8 mouse cellular contexts compared by ENCODE assay signal in genomic region chr5:139380385-139381248, GRCm38 (mm10). TPM values are rescaled to one million over a fixed set of nuclear protein-coding genes. Genes with fewer than 3 reads are reported as not detected.
DNase-seq lines count a peak whose midpoint lies in the region; ATAC-seq and TF ChIP-seq lines count a peak whose summit lies in the region.

No protein-coding gene starts in this region.

- ATAC-seq in forebrain, embryonic 16.5 days, result peak; percentile 79
- peak; percentile 69 for ATAC-seq in lung, embryonic 14.5 days (ENCODE audit: insufficient read depth)
- ATAC-seq in neutrophil, adult 5-6 weeks (ENCODE audit: extremely low read depth, insufficient number of reproducible peaks, low FRiP score, poor library complexity, severe bottlenecking), result peak; percentile 55

- H3K9ac ChIP-seq in ES-E14 (ENCODE audit: insufficient read depth, low read depth, low read length, poor library complexity, severe bottlenecking), result peak overlapping the region; percentile 65
- H3K9ac ChIP-seq in forebrain, embryonic 16.5 days (replicated peaks; ENCODE audit: low read depth, low read length), result peak overlapping the region; percentile 67
- peak overlapping the region; percentile 65 for H3K9ac ChIP-seq in lung, embryonic 14.5 days

- no peak overlapping the region; the same call in 1 of the 2 replicates for H3K27ac ChIP-seq in ES-E14 (ENCODE audit: insufficient read depth, low read depth, low read length, poor library complexity, severe bottlenecking)
- H3K27ac ChIP-seq in forebrain, embryonic 16.5 days (ENCODE audit: low read length), result no peak overlapping the region
- peak overlapping the region; percentile 97 for H3K27ac ChIP-seq in layer of hippocampus, adult 2 months
- peak overlapping the region; percentile 85 for H3K27ac ChIP-seq in lung, embryonic 14.5 days (ENCODE audit: low read depth)

- H3K4me3 ChIP-seq in ES-E14 (ENCODE audit: insufficient read depth in 1 of 2, low read depth in 1 of 2, low read length in 2 of 2, poor library complexity in 1 of 2, severe bottlenecking in 1 of 2), result peak overlapping the region; percentile 74 to 75
- peak overlapping the region; percentile 47 for H3K4me3 ChIP-seq in forebrain, embryonic 16.5 days (replicated peaks; ENCODE audit: low read length)
- peak overlapping the region; percentile 77 for H3K4me3 ChIP-seq in layer of hippocampus, adult 2 months
- peak overlapping the region; percentile 70 for H3K4me3 ChIP-seq in lung, embryonic 14.5 days (ENCODE audit: low read depth, low read length)

- H3K4me2 ChIP-seq in forebrain, embryonic 16.5 days (ENCODE audit: low read length), result peak overlapping the region; percentile 82
- peak overlapping the region; percentile 90 for H3K4me2 ChIP-seq in lung, embryonic 14.5 days

- no peaks in the 10 kb centered on the region for H3K9me3 ChIP-seq in ES-E14 (ENCODE audit: control insufficient read depth, insufficient read depth, low read depth, low read length)
- H3K9me3 ChIP-seq in forebrain, embryonic 16.5 days (ENCODE audit: control insufficient read depth, low read length), result no peaks in the 10 kb centered on the region
- H3K9me3 ChIP-seq in lung, embryonic 14.5 days (ENCODE audit: low read depth, low read length), result no peaks in the 10 kb centered on the region

- no peak for TF ChIP-seq CTCF in layer of hippocampus, adult 2 months (conservative IDR thresholded peaks at IDR 0.05)
- no peak for TF ChIP-seq CTCF in lung, embryonic 14.5 days (IDR thresholded peaks at IDR 0.05; ENCODE audit: low read depth)

- in situ Hi-C loops in ES-E14 (cut with MboI; ENCODE audit: low sequenced_read_pairs in 2 of 2, unreplicated experiment in 2 of 2), result no loop called here

- H3K4me1 ChIP-seq in ES-E14 (ENCODE audit: control insufficient read depth in 2 of 2, insufficient read depth in 2 of 2, low read length in 2 of 2, poor library complexity in 1 of 2), result peaks cover 14 to 27% of the 10 kb centered on the region in 2 experiments; a peak in 3 of 4 replicates
- peaks cover 17% of the 10 kb centered on the region for H3K4me1 ChIP-seq in forebrain, embryonic 16.5 days (replicated peaks; ENCODE audit: control insufficient read depth, insufficient read depth, low read length)
- peaks cover 44% of the 10 kb centered on the region for H3K4me1 ChIP-seq in lung, embryonic 14.5 days (ENCODE audit: insufficient read depth)

- WGBS in forebrain, embryonic 16.5 days, result 1% methylated on average over 70 of the region's 73 CpGs
- WGBS in lung, embryonic 14.5 days, result 1% methylated on average over 67 of the region's 73 CpGs

- no peaks in the 10 kb centered on the region for H3K27me3 ChIP-seq in forebrain, embryonic 16.5 days (replicated peaks; ENCODE audit: control insufficient read depth, insufficient read depth, low read length)
- no peaks in the 10 kb centered on the region for H3K27me3 ChIP-seq in lung, embryonic 14.5 days (ENCODE audit: insufficient read depth, low read length)

- peak; percentile 80 for DNase-seq in ES-E14 (ENCODE audit: low read depth, low spot score)
- peak; percentile 90 to 95 for DNase-seq in cerebellum, adult 18-20 months
- DNase-seq in heart, postnatal 36 days, result peak; percentile 96
- DNase-seq in layer of hippocampus, adult 2 months (ENCODE audit: low spot score in 2 of 2), result peak; percentile 85 to 91
- peak; percentile 97 for DNase-seq in lung, embryonic 14.5 days
- peak; percentile 91 for DNase-seq in testis, postnatal 14 days (ENCODE audit: low spot score)

- H3K36me3 ChIP-seq in ES-E14 (ENCODE audit: control insufficient read depth, insufficient read depth, low read length, poor library complexity, severe bottlenecking), result peaks cover 2% of the 10 kb centered on the region; the same call in 1 of the 2 replicates
- no peaks in the 10 kb centered on the region for H3K36me3 ChIP-seq in forebrain, embryonic 16.5 days (ENCODE audit: control insufficient read depth, insufficient read depth)
- H3K36me3 ChIP-seq in lung, embryonic 14.5 days (ENCODE audit: insufficient read depth), result no peaks in the 10 kb centered on the region

- intact Hi-C loops in heart, postnatal 36 days (cut with DNase I), result no loop called here

TF ChIP-seq in ES-E14, 5 proteins besides CTCF, POLR2A, EP300 and RAD21:
- no peak for TF ChIP-seq MAFK (IDR thresholded peaks at IDR 0.05; ENCODE audit: insufficient read depth, low read depth, low read length)
- TF ChIP-seq ZC3H11A (IDR thresholded peaks at IDR 0.05; ENCODE audit: borderline replicate concordance, low read depth, low read length), result no peak
- TF ChIP-seq CHD2 (IDR thresholded peaks at IDR 0.05; ENCODE audit: low read depth, low read length), result no peak
- TF ChIP-seq ZNF384 (IDR thresholded peaks at IDR 0.05; ENCODE audit: low read depth, low read length), result no peak
- TF ChIP-seq HCFC1 (IDR thresholded peaks at IDR 0.05; ENCODE audit: borderline replicate concordance, insufficient read depth, low read length), result no peak; the same call in 1 of the 2 replicates

RNA-seq across cellular contexts. Expression of gene Gpr146, which starts 3.1 kb away (rescaled TPM):
- total RNA-seq in ES-E14 (2012; rRNA removed), result 1.1 and 1.3 TPM in 2 replicates
- 1.5 and 1.8 TPM in 2 replicates for polyA plus RNA-seq in forebrain, embryonic 16.5 days (2015; fragmentation: Nextera tagmentation; extraction: Ambion mirVana)
- 10 to 100 TPM; 43.6 to 56.2 TPM for total RNA-seq in heart, postnatal 36 days (2021)
- total RNA-seq in layer of hippocampus, adult 2 months (2021), result 10 to 100 TPM; 11.5 to 12.8 TPM
- 3.5 and 4.3 TPM in 2 replicates for polyA plus RNA-seq in lung, embryonic 14.5 days (2014; fragmentation: Nextera tagmentation; extraction: Ambion mirVana)
- 44.6 and 45.5 TPM in 2 replicates for total RNA-seq in neutrophil, adult 5-6 weeks (2017)

RNA-seq across cellular contexts. Expression of gene C130050O18Rik, which starts 24.5 kb away (rescaled TPM):
- total RNA-seq in ES-E14 (2012; rRNA removed), result 0.49 and 1.0 TPM in 2 replicates
- polyA plus RNA-seq in forebrain, embryonic 16.5 days (2015; fragmentation: Nextera tagmentation; extraction: Ambion mirVana), result 0.21 and 0.37 TPM in 2 replicates
- under 1 TPM; 0.62 to 0.64 TPM for total RNA-seq in heart, postnatal 36 days (2021)
- under 1 TPM in 1 of 2 experiments, not detected in 1; 0.18 TPM for total RNA-seq in layer of hippocampus, adult 2 months (2021)
- polyA plus RNA-seq in lung, embryonic 14.5 days (2014; fragmentation: Nextera tagmentation; extraction: Ambion mirVana), result 1.1 TPM in 2 replicates
- 40.3 and 41.1 TPM in 2 replicates for total RNA-seq in neutrophil, adult 5-6 weeks (2017)

RNA-seq across cellular contexts. Expression of gene Cyp2w1, which starts 28.2 kb away (rescaled TPM):
- total RNA-seq in ES-E14 (2012; rRNA removed), result not detected in 2 replicates
- not detected in 2 replicates for polyA plus RNA-seq in forebrain, embryonic 16.5 days (2015; fragmentation: Nextera tagmentation; extraction: Ambion mirVana)
- not detected for total RNA-seq in heart, postnatal 36 days (2021)
- not detected for total RNA-seq in layer of hippocampus, adult 2 months (2021)
- not detected in 2 replicates for polyA plus RNA-seq in lung, embryonic 14.5 days (2014; fragmentation: Nextera tagmentation; extraction: Ambion mirVana)
- not detected in 2 replicates for total RNA-seq in neutrophil, adult 5-6 weeks (2017)

RNA-seq across cellular contexts. Expression of gene Cox19, which starts 29.4 kb away (rescaled TPM):
- total RNA-seq in ES-E14 (2012; rRNA removed), result 19.1 and 26.6 TPM in 2 replicates
- polyA plus RNA-seq in forebrain, embryonic 16.5 days (2015; fragmentation: Nextera tagmentation; extraction: Ambion mirVana), result 90.6 and 97.9 TPM in 2 replicates
- total RNA-seq in heart, postnatal 36 days (2021), result 10 to 100 TPM; 80.4 to 83.7 TPM
- 10 to 100 TPM; 74.3 to 76.8 TPM for total RNA-seq in layer of hippocampus, adult 2 months (2021)
- 102 and 106 TPM in 2 replicates for polyA plus RNA-seq in lung, embryonic 14.5 days (2014; fragmentation: Nextera tagmentation; extraction: Ambion mirVana)
- total RNA-seq in neutrophil, adult 5-6 weeks (2017), result 14.4 and 17.2 TPM in 2 replicates

RNA-seq across cellular contexts. Expression of gene Gper1, which starts 42.3 kb away (rescaled TPM):
- 0.27 and 1.0 TPM in 2 replicates for total RNA-seq in ES-E14 (2012; rRNA removed)
- polyA plus RNA-seq in forebrain, embryonic 16.5 days (2015; fragmentation: Nextera tagmentation; extraction: Ambion mirVana), result 8.7 and 9.0 TPM in 2 replicates
- total RNA-seq in heart, postnatal 36 days (2021), result 1 to 10 TPM; 1.7 to 2.0 TPM
- 1 to 10 TPM; 2.1 to 2.4 TPM for total RNA-seq in layer of hippocampus, adult 2 months (2021)
- 5.5 and 5.9 TPM in 2 replicates for polyA plus RNA-seq in lung, embryonic 14.5 days (2014; fragmentation: Nextera tagmentation; extraction: Ambion mirVana)
- 0.12 and 0.98 TPM in 2 replicates for total RNA-seq in neutrophil, adult 5-6 weeks (2017)

Comparison
In these comparisons a context has a peak if more than half of its experiments do, and no peak if none do; other contexts are left out.
1. H3K27ac ChIP-seq: peak in layer of hippocampus, adult 2 months (single experiment) and lung, embryonic 14.5 days (single experiment); none in ES-E14 (single experiment) and forebrain, embryonic 16.5 days (single experiment).
2. RNA of gene C130050O18Rik, which starts 24.5 kb away (total RNA-seq): 40.3 to 41.1 TPM in neutrophil, adult 5-6 weeks; 0.62 to 0.64 TPM in heart, postnatal 36 days, 0.49 to 1.0 TPM in ES-E14 and 0.18 TPM in layer of hippocampus, adult 2 months; every median in the first group is over 10 times any median in the second.
3. Peak in every context shown above with its lines, with median percentiles within 50 percentile points of each other: DNase-seq, H3K4me3 ChIP-seq, H3K9ac ChIP-seq and ATAC-seq.